Mouse (Mus musculus): Measurements from ENCODE around the gene Gsta3.
A peak's percentile ranks its signal among the peaks of the same experiment; 100 is the strongest.

- TF ChIP-seq CTCF (IDR thresholded peaks at IDR 0.05; ENCODE audit: low read depth) = peak; percentile 97
- TF ChIP-seq EP300 (optimal IDR thresholded peaks at IDR 0.05) = no peak
These were observed 21.9 kb upstream of the Gsta3 start, which contains the start of gene Tmem14a for GRCm38 (mm10) chr1:21218489-21218919.

Measured in stomach, postnatal 0 days (tissue).